In the genomic region with DNA sequence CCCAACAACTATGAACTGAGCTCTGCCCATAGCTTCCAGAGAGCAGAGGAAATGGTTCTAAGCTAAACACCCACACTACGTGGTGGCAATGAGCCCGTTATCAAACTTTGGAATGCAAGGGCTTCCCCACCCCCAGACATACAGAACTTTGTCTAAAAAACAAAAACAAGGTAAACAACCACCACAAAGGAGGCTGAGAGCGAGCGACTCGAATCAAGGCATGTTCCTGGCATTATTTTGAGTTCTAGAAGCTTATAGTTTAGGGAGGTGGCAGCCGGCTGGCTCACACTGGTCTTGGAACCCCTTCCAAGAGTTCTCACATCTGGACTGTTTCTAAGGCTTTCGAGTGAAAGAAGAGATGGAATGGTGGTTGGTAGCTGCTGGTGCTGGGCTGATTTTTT, we compare ENCODE assay signal across 8 mouse cellular contexts. TPM values are rescaled to one million over a fixed set of nuclear protein-coding genes. Genes with fewer than 3 reads are reported as not detected.
DNase-seq lines count a peak whose midpoint lies in the region; ATAC-seq and TF ChIP-seq lines count a peak whose summit lies in the region.

No protein-coding gene starts in this region.

- peak; percentile 64 for DNase-seq in CD4-positive, CD25-positive, alpha-beta regulatory T cell, adult 2 months (ENCODE audit: low read depth, low spot score)
- no peak for DNase-seq in forebrain, embryonic 14.5 days (ENCODE audit: low spot score)
- DNase-seq in lung, postnatal 14 days = peak; percentile 47
- peak; percentile 64 for DNase-seq in thymus, postnatal 0 days (ENCODE audit: low spot score)
- DNase-seq in left cerebral cortex, postnatal 4 days = no peak

- peak overlapping the region; percentile 65 for H3K4me2 ChIP-seq in forebrain, embryonic 14.5 days (ENCODE audit: low read length)
- peak overlapping the region; percentile 69 for H3K4me2 ChIP-seq in kidney, embryonic 15.5 days

- 5% methylated on average over 7 of the region's 7 CpGs for WGBS in forebrain, embryonic 14.5 days
- WGBS in kidney, embryonic 15.5 days = 2% methylated on average over 7 of the region's 7 CpGs

- H3K27me3 ChIP-seq in ES-Bruce4 (ENCODE audit: control insufficient read depth, insufficient read depth, low read length, poor library complexity, severe bottlenecking) = no peaks in the 10 kb centered on the region
- 0 out of 2 replicates have a peak, but pooled peaks cover 3% of the 10 kb centered on the region for H3K27me3 ChIP-seq in forebrain, embryonic 14.5 days (replicated peaks; ENCODE audit: control insufficient read depth, insufficient read depth, low read length)
- H3K27me3 ChIP-seq in kidney, embryonic 15.5 days = no peaks in the 10 kb centered on the region

- TF ChIP-seq CTCF in ES-Bruce4 (IDR thresholded peaks at IDR 0.05; ENCODE audit: low read depth, low read length) = no peak

- no peak for ATAC-seq in CD4-positive, CD25-positive, alpha-beta regulatory T cell, adult 4 months
- ATAC-seq in forebrain, embryonic 14.5 days = no peak
- no peak for ATAC-seq in kidney, embryonic 15.5 days (replicated peaks; ENCODE audit: low FRiP score)

- peaks cover 10% of the 10 kb centered on the region for H3K36me3 ChIP-seq in ES-Bruce4 (ENCODE audit: control insufficient read depth, insufficient read depth, low read length, poor library complexity, severe bottlenecking)
- no peaks in the 10 kb centered on the region for H3K36me3 ChIP-seq in forebrain, embryonic 14.5 days (ENCODE audit: control insufficient read depth, insufficient read depth, low read length)
- peaks cover 15% of the 10 kb centered on the region; the same call in 1 of the 2 replicates for H3K36me3 ChIP-seq in kidney, embryonic 15.5 days

- intact Hi-C loops in left cerebral cortex, postnatal 4 days (cut with DNase I) = no loop called here

- TF ChIP-seq EP300 in ES-Bruce4 (IDR thresholded peaks at IDR 0.05; ENCODE audit: insufficient read depth, low read depth, low read length) = no peak

- H3K4me1 ChIP-seq in ES-Bruce4 (ENCODE audit: control insufficient read depth, insufficient read depth, low read length) = peaks cover 5% of the 10 kb centered on the region
- peaks cover 11% of the 10 kb centered on the region; the same call in 1 of the 2 replicates for H3K4me1 ChIP-seq in forebrain, embryonic 14.5 days (ENCODE audit: control insufficient read depth, insufficient read depth, low read length)
- H3K4me1 ChIP-seq in kidney, embryonic 15.5 days = peaks cover 52% of the 10 kb centered on the region

- peak overlapping the region; percentile 79 for H3K9ac ChIP-seq in ES-Bruce4 (ENCODE audit: low read depth, poor library complexity, severe bottlenecking)
- H3K9ac ChIP-seq in forebrain, embryonic 14.5 days (ENCODE audit: low read length) = peak overlapping the region; percentile 75
- peak overlapping the region; percentile 82 for H3K9ac ChIP-seq in kidney, embryonic 15.5 days

- H3K9me3 ChIP-seq in ES-Bruce4 (replicated peaks; ENCODE audit: control insufficient read depth, insufficient read depth, low read length, poor library complexity, severe bottlenecking) = no peaks in the 10 kb centered on the region
- no peaks in the 10 kb centered on the region for H3K9me3 ChIP-seq in forebrain, embryonic 14.5 days (replicated peaks; ENCODE audit: control insufficient read depth, low read length)
- no peaks in the 10 kb centered on the region for H3K9me3 ChIP-seq in kidney, embryonic 15.5 days (replicated peaks)

- H3K27ac ChIP-seq in ES-Bruce4 (ENCODE audit: insufficient read depth, low read length) = no peak overlapping the region
- H3K27ac ChIP-seq in forebrain, embryonic 14.5 days (ENCODE audit: low read depth, low read length) = no peak overlapping the region
- H3K27ac ChIP-seq in kidney, embryonic 15.5 days = peak overlapping the region; percentile 97

- no peak for TF ChIP-seq POLR2A in ES-Bruce4 (IDR thresholded peaks at IDR 0.05; ENCODE audit: insufficient read depth, low read length)

- H3K4me3 ChIP-seq in ES-Bruce4 (ENCODE audit: low read depth, low read length) = peak overlapping the region; percentile 45
- peak overlapping the region; percentile 53 for H3K4me3 ChIP-seq in forebrain, embryonic 14.5 days (ENCODE audit: low read depth, low read length)
- peak overlapping the region; percentile 74 for H3K4me3 ChIP-seq in kidney, embryonic 15.5 days (replicated peaks)

RNA-seq across cellular contexts. Expression of a gene that starts 2.7 kb away (rescaled TPM):
- 10 to 100 TPM; 26.9 to 79.1 TPM for polyA plus RNA-seq in CD4-positive, CD25-positive, alpha-beta regulatory T cell, adult 4 months (2017; shearing (Covaris generic))
- 38.2 and 38.4 TPM in 2 replicates for polyA plus RNA-seq in ES-Bruce4 (2011; ENCODE audit: insufficient read depth, insufficient read length, low read depth, missing spikeins)
- 5.6 and 6.2 TPM in 2 replicates for polyA plus RNA-seq in forebrain, embryonic 14.5 days (2014; fragmentation: Nextera tagmentation; extraction: Ambion mirVana)
- 13.7 and 14.7 TPM in 2 replicates for polyA plus RNA-seq in kidney, embryonic 15.5 days (2015; fragmentation: Nextera tagmentation; extraction: Ambion mirVana)
- 28.4 and 35.1 TPM in 2 replicates for polyA plus RNA-seq in thymus, postnatal 0 days (2015; fragmentation: Nextera tagmentation; extraction: Ambion mirVana)
- total RNA-seq in left cerebral cortex, postnatal 4 days (2021) = 10 to 100 TPM; 23.3 to 24.3 TPM

Comparison
In these comparisons a context has a peak if more than half of its experiments do, and no peak if none do; other contexts are left out.
1. DNase-seq: peak in CD4-positive, CD25-positive, alpha-beta regulatory T cell, adult 2 months (single experiment), lung, postnatal 14 days (single experiment) and thymus, postnatal 0 days (single experiment); none in forebrain, embryonic 14.5 days (single experiment) and left cerebral cortex, postnatal 4 days (single experiment).
2. Peak in every context shown above with its lines, with median percentiles within 50 percentile points of each other: H3K4me3 ChIP-seq and H3K9ac ChIP-seq.